Mouse (Mus musculus) lung, postnatal 25 days (tissue): Measurements from ENCODE around the gene Fam161a.
A peak's percentile ranks its signal among the peaks of the same experiment; 100 is the strongest.

Source experiments
- DNase-seq: peaks from one replicate; pipeline ENCODE4 v3.0.0; 2022; ENCODE audit warnings: low spot score

Fam161a gene

DNA sequence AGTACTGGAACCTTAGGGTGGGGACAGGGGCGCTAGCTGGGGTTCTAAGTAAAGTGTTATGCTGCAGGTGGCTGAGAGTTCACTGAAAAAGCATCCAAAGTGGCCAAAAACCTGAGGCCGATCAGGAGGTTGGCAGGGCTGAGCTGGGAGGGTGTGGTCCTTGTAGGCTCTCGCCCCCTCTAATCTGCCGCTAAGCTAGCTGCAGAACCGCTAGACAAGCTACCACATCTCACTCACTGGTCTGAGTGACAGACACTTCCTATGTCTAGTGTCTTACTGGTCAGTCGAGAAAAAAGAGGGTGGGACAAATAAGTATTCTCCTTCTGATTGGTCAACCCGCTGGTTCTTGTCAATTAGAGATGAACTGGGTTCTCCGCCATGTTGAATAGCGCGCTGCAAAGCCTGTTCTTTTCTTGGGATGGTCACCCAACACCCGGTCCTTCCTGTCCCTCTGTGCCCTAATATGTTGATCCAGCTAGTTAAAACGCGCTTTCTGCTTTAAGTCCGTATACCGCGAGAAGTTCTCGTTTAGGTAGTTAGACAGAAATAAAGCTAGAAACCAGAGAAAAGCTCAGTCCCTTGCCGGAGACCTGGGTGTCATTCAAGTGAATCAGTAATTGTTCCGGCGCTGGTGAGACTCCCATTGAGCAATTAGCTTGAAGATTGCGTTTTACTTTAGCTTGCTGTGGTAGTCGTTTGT, at the start of gene Fam161a:
Gene Fam161a, plus strand, starts transcription at position 51 of the 700 bp plus-strand sequence.
- DNase-seq, result peak; percentile 96

DNA sequence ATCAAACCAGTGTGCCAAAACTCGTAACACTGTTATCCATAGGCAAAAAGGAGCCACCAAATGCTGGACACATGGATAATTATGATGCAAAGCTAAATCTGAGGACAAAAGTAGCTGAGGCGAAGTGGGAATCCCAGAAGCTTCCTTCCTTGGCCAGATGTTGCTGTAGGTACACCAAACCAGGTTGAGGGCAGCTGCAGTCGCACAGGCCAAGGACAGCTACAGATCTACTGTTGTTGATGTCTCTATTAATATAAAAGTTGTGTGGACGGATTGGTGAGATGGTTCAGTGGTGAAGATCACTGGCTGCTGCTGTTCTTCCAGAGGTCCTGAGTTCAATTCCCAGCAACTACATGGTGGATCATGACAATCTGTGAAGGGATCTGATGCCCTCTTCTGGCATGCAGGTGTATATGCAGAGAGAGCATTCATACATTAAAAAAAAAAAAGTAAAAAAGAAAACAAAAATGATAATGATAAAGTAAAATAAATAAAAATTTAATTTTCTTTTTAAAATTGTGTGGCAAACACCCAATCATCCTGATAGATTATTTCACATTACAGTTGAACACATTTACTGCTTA, 49.4 kb upstream of the Fam161a start:
- DNase-seq, result no peak

DNA sequence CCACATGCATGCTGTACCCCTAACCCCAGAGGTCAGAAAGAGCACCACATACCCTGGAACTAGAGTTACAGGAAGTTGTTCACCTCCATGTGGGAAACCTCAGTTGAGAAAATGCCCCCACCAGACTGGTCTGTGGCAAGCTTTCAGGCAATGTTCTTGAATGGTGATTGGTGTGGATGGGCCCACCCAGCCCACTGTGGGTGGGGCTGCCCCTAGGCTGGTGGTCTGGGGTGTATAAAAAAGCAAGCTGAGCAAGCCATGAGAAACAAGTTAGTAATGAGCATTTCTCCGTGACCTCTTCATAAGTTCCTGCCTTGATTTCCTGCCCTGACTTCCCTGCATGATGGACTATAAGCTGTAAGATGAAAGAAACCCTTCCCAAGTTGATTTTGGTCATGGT, 45.2 kb upstream of the Fam161a start:
- no peak for DNase-seq

DNA sequence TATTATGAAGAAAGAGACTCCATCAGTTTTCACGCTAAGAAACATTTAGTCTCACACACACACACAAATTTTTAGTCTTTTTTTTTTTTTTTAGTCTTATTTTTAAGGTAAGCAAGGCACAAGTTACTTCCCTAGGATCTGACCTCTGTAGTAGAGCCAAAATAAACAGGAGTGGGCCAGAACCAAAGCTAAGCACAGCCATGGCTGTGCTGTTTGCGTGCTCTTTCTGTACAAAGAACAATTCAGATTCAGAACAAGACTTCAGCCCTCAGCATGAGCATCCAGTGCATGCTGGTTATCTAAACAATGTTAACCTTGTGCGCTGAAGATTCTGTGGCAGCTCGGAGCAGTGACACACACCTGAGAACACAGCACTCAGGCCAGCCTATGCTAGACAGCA, 42.9 kb upstream of the Fam161a start:
- no peak for DNase-seq

DNA sequence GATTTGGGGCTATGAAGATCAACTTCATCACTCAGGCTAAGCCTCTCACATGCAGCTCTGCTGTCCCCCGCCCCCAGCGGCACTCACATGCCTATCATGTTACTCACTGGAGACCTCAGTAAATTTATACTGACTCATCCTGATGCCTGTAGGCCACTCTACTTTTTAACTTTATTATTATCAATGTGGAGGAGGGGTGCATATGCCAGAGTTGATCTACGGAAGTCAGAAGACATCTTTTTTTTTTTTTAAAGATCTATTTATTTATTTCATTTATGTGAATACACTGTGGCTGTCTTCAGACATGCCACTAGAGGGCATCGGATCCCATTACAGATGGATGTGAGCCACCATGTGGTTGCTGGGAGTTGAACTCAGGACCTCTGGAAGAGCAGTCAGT, 41.8 kb upstream of the Fam161a start:
- DNase-seq, result no peak

DNA sequence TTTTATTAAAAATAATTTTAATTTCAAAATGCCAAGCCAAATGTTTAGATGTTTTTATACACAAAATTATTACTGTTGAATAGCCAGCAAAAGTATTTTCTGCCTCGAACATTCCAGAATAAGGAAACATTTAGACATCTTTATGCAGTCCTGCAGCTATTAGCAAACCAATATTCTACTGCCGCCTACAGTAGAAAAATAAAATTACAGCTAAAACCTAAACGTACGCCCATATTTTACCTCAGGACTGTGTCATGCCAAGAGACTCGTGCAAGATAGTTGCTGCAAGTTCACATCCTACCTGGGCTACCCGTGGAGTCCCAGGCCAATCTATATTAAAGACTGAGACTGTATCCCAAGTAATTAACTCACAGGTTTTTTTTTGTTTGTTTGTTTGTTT, 37.8 kb upstream of the Fam161a start:
- peak; percentile 58 for DNase-seq

DNA sequence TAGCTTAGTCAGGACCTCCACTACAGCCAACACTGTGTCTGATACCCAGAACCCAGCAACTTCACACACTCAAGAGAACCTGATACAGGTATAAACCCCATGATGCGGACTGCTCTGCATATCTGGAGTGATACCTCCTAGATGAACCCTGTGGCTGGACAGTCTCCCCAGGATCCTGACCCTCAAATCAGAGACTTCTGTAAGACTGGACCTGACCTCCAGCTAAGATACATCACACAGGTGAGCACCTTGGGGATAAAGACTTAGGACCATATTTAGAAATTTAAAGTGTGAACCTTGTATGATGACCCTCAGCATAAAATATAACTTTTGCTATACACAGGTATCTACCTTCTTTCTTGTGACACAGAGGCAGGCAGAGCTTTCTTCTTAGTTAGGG, 36.8 kb upstream of the Fam161a start:
- no peak for DNase-seq

DNA sequence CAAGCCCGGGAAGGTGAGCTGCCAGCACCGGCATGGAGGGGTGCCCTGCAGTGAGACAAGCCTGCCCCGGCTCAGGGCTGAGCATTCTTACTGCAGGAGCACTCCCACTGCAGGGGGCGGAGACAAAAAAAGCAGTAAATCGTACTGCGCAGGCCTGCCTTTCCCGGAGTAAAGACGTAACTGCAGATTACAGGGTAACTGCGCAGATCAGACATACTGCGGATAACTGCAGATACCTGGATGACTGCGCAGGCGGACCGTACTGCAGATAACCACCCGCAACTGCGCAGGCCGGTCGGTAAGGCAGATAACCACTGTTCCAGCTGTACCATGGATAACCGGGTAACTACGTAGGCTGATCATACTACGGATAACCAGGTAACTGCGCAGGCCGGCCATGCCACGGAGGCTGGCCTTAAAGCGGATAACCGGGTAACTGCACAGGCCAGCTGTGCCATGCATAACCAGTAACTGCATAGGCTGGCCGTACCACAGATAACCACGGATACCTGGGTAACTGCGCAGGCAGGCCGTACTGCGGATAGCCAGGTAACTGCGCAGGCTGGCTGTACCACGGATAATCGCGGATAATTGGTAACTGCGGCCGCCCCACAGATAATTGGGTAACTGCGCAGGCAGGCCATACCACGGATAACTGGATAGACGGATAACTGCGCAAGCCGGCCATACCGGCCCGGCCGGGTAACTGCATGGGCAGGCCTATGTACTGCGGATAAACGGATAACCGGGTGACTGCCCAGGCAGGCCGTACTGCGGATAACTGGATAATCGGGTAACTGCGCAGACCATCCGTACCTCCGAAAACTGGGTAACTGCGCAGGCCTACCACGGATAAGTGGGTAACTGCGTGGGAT, 35.3 kb upstream of the Fam161a start, which contains the start of gene Zrsr1:
Gene Zrsr1, plus strand, starts transcription at position 171 of the 875 bp plus-strand sequence.
- DNase-seq, result peak; percentile 82

DNA sequence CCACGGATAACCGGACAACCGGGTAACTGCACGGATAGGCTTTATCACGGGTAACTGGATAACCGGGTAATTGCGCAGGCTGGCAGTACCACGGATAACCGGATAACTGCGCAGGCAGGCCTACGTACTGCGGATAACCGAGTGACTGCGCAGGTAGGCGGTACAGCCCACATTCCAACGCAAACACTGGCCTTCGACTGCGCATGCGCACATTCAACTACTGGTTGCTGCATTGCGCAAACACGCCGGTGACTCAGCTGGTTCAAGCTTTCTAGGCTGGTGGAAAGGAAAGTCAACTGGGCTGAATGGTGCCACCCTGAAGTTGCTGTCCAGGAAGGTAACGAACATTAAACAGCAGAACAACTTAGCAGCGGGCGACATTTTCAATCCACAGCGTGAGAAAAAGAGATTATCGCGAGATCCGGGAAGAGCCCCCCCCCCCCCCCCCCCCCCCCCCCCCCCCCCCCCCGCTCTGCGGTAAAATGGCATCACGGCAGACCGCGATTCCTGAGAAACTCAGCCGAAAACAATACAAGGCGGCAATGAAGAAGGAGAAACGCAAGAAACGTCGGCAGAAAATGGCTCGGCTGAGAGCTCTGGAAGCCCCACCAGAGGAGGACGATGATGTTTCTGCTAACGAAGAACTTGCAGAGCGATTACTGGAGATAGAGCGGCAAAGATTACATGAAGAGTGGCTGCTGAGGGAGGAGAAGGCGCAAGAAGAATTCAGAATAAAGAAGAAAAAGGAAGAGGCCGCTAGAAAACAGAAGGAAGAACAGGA, 34.4 kb upstream of the Fam161a start:
- DNase-seq, result peak; percentile 88

DNA sequence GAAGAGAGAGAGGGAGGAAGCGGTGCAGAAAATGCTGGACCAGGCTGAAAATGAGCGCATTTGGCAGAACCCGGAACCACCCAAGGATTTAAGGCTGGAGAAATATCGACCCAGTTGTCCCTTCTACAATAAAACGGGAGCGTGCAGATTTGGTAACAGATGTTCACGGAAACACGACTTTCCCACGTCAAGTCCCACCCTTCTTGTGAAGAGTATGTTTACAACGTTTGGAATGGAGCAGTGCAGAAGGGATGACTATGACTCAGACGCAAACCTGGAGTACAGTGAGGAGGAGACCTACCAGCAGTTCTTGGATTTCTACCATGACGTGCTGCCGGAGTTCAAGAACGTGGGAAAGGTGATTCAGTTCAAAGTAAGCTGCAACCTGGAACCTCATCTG, 33.7 kb upstream of the Fam161a start:
- no peak for DNase-seq

DNA sequence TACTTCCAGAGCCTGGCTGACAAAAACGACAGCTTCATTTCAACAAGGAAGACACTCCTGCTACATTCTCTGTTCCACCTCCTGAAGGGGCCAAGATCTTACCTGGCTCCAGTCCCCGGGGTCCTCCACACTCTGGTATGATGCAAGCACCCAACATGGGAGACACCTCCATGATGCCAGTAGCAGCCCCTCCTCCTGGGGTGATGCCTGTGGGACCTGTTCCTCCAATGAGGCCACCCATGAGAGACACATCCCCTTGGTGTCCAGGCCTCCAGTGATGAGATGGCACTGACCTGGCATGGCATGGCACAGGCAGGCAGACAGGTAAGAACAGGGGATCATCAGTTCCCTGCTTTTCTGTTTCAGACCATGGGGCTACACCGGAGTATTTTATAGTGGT, 29.1 kb upstream of the Fam161a start:
- DNase-seq, result no peak

DNA sequence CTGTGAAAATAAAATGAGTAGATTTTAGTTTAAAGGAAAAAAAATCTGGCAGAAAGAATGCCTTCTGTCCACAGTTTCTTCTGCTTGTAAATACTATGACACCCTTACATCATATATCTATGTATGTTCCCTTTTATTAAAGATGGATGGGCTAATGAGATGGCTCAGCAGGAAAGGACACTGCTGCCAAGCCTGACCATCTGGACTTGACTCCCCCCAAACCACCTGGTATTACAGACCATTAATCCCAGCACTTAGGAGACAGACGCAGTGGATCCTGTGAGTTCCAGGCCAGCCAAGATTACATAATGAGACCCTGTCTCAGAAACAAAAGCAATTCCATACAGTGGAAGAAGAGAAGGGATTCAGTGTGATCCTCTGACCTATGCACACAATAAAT, 28.6 kb upstream of the Fam161a start:
- no peak for DNase-seq

DNA sequence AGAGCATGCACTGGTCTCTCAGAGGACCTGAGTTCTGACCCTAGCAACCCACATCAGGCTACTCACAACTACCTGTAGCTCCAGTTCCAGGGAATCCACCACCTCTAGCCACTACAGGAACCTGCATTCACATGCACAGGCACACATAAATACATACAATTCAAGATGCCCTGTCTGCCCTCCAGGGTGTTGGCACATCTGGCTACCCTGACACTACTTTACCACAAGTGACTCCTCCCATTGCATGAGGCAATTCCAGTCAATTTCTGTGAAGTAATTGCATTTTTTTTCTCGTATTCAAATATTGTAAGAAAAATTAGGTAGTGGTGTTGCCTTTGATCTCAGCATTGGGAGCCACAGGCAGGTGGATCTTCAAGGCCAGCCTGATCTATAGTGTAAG, 28.1 kb upstream of the Fam161a start:
- no peak for DNase-seq

DNA sequence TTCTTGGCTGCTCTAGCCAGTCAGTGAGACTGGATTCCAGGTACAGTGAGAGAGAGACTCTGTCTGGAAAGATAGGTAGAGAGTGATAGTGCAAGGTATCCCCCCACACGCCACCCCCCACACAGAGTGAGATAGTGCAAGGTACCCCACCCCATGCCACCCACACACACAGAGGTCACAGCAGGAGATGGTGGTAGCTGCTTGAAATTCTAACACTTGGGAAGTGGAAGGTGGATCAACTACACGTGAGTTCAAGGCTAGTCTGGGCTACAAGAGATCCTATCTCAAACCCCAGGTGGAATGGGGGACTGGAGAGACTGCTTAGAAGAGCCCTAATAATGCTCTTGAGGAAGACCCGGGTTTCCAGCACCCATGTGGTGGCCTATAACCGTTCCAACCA, 26.3 kb upstream of the Fam161a start:
- DNase-seq, result no peak

DNA sequence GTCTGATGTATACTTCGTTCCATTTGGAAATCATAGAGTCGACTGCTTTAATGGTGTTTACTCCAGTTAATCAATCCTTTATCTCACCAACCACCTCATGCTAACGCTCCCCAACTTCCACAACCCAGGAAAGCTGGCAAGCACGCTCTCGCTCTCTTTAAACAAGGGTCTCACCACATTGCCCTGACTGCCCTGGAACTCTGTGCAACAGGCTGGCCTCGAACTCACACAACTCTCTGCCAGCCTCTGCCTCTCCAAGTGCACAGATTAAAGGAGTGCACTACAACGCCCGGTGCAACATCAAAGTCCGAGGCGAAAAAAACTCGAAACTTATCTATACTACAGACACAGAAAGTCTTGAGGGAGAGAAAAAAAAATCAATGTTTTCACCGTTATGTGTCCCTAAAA, 25.8 kb upstream of the Fam161a start:
- DNase-seq, result no peak

DNA sequence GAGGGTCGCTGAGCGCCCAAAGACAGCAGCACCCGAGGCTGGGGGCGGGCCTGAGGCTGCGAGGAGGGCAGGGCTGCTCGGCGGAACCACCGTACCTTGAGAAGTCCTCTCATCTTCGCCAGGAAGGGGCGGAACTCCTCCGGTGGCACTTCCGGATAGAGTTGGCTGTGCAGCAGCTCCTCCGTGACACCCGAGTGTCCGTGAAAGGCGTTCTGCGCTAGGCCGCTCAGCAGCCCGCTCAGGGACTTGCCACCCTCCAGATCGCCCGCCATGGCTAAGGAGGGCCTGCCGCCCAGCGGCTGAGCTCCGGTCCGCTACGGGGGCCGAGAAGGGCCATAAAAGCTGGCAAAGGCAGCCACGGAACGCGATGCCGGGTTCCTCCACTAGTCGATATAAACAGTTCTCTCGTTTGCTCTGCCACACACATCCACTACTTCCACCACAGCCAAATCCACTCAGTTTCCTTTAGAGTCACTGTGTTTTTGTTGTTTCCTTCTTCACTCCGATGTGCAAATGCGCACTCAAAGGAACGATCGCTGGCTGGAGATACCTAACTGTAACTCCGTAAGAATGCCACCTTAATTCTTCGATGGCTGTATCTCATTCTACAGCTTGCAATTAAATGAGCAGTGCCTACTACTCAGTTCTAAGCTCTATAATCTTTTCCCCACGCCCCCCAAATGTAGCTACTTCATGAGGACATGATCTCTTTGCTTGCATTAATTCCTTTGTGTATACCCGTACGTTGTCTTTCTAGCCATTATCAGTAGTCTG, 25.2 kb upstream of the Fam161a start, which contains the start of the genes Gm28048 and Commd1:
Gene Gm28048, minus strand, starts transcription at position 107 of the 774 bp plus-strand sequence.
Gene Commd1, minus strand, starts transcription at position 399 of the 774 bp plus-strand sequence.
- DNase-seq, result peak; percentile 95

DNA sequence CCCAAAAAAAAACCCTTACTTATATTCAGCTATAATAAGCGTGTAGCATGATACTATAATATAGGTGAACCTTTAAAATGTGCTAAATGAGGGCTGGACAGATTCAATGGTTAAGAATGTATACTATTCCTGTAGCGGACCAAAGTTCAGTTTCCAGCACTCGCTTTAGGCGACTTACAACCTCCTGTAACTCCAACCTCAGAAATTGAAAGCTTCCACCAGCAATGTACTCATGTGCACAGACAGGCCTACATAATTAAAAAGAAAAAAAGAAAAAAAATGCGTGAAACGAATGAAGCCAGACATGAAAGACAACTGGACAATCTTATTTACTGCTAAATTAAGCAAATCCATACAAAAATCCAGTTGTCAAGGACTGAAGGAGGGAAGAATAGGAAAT, 24.5 kb upstream of the Fam161a start:
- no peak for DNase-seq

DNA sequence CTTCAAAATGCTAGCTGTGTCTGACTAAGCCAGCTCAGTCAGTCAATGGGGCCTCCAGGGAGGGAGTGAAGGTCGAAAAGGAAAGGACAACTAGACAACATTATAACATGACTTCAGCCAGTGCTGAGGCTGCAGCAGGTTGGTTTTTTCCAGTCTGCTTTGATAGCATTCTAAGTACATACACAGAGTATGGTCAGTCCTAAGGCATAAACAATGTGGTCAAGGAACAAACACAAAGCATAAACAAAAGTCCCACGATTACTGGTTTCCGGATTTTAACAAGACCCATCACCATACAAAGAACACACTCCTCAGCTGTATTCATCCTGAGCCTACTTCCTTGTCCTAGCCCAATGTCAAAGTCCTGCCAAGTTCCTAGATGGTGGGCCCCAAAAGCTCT, 21.8 kb upstream of the Fam161a start:
- DNase-seq, result no peak

DNA sequence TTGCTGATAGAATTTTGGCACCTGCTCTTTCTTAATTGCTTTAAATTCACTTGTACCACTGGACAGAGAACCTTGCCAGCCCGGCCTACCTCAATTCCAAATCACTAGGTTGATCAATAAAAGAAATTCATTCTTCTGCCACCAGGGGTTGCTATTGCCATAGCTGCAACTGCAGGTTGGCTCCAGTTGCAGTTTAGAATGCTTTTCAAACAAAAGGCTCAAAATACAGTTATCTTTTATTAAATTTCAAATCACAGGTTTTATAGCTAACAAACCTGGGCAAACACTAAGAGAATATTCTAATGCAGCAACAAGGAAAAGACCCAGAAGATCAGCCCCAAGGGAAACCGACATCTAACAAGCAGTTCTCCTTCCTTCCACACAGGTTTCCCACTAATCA, 20.0 kb upstream of the Fam161a start:
- DNase-seq, result peak; percentile 77

DNA sequence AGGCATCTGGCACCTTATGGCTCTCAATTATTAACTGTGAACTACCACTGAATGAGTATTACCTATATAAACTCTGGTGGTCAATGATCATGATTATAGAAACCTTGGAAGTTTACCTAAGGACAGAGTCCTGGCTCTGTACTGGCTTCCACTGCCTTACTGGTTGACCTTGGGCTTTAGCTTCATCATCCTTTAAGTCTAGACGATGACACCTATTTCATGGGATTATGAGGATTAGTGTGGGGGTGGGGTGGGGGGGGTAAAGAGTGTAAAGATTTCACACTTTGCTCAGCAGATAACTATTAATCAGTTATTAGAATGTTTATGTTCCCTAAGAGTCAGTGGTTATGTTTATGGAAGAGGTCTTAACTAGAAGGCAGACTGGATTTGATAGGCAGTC, 17.5 kb upstream of the Fam161a start:
- DNase-seq, result no peak
